Mouse (Mus musculus) liver, adult 2 months (tissue): ENCODE data around the gene Olfr1496.

Source experiments
- CTCF ChIP-seq: fragments of 200-500 bp; IDR thresholded peaks from 2 replicates; pipeline ENCODE4 v1.5.1; 2011; ENCODE audit warnings: low read depth, low read length, control low read depth
- POLR2A ChIP-seq: fragments of 200-500 bp; IDR thresholded peaks from 2 replicates; pipeline ENCODE4 v1.6.1; 2011; ENCODE audit warnings: low read length, control low read depth; ENCODE audit not compliant: insufficient read depth; ENCODE audit errors: extremely low read depth

GRCm38 (mm10) chr19:13818827-13819226 is 41.1 kb downstream of the Olfr1496 start:
- TF ChIP-seq CTCF = 0 out of 2 replicates have a peak, but pooled peaks have one; percentile 12
- TF ChIP-seq POLR2A = no peak
